Mouse (Mus musculus): ENCODE results near the gene Tssc4. TPM values are rescaled to one million over a fixed set of nuclear protein-coding genes. Genes with fewer than 3 reads are reported as not detected.

Tssc4 gene
- total and polyA plus RNA-seq, 3 experiments, result 44.1 to 55.1 (median 49.8) TPM

GRCm38 (mm10) chr7:143038174-143038931 lies 30.7 kb upstream of the Tssc4 start:
- H3K9me3 ChIP-seq (replicated peaks; ENCODE audit: low read length), result no peaks in the 10 kb centered on the region
- H3K4me3 ChIP-seq (replicated peaks in 1 of 3; ENCODE audit: low read depth in 2 of 3, low read length in 2 of 3, poor library complexity in 1 of 3), result no peak overlapping the region
- no peaks in the 10 kb centered on the region for H3K79me2 ChIP-seq (replicated peaks; ENCODE audit: control insufficient read depth, extremely low read depth, insufficient read depth, poor library complexity, severe bottlenecking)
- H3K36me3 ChIP-seq (replicated peaks in 1 of 2; ENCODE audit: control insufficient read depth in 1 of 2, insufficient read depth in 1 of 2, low read length in 1 of 2), result peaks cover 0 to 2% of the 10 kb centered on the region in 2 experiments
- in situ Hi-C loops (cut with MboI; ENCODE audit: low pct_ligation_motif_present, low pct_unique_long_range_greater_than_20kb, low sequenced_read_pairs), result no loop called here
- dilution Hi-C loops (cut with MboI; ENCODE audit: extremely low pct_ligation_motif_present, extremely low pct_unique_long_range_greater_than_20kb, low sequenced_read_pairs), result no loop called here
- TF ChIP-seq USF1 (IDR thresholded peaks at IDR 0.05; ENCODE audit: low read depth, low read length) (peak; percentile 89), JUN (IDR thresholded peaks at IDR 0.05; ENCODE audit: insufficient read depth, low read depth, low read length) (0 out of 2 replicates have a peak, but pooled peaks have one; percentile 3), RCOR1 (conservative IDR thresholded peaks at IDR 0.05; ENCODE audit: low read depth, low read length) (no peak), GABPA (IDR thresholded peaks at IDR 0.05; ENCODE audit: insufficient replicate concordance, low read depth, low read length) (no peak), POLR2AphosphoS2 (IDR thresholded peaks at IDR 0.05; ENCODE audit: low read depth, low read length) (no peak), POLR2A (IDR thresholded peaks at IDR 0.05; ENCODE audit: low read depth, low read length) (peak; percentile 47), NELFE (IDR thresholded peaks at IDR 0.05; ENCODE audit: low read depth, low read length) (peak; percentile 39; the same call in 1 of the 2 replicates), UBTF (IDR thresholded peaks at IDR 0.05; ENCODE audit: low read depth, low read length) (no peak), JUND (conservative IDR thresholded peaks at IDR 0.05; ENCODE audit: low read depth, low read length) (no peak), MAX (IDR thresholded peaks at IDR 0.05; ENCODE audit: low read length) (peak; percentile 88), SMC3 (IDR thresholded peaks at IDR 0.05; ENCODE audit: low read depth, low read length) (peak; percentile 9), ZC3H11A (IDR thresholded peaks at IDR 0.05; ENCODE audit: low read depth, low read length) (no peak), ETS1 (conservative IDR thresholded peaks at IDR 0.05; ENCODE audit: low read depth, low read length) (peak; percentile 72), KAT2A (IDR thresholded peaks at IDR 0.05; ENCODE audit: insufficient replicate concordance, low read length) (0 out of 2 replicates have a peak, but pooled peaks have one; percentile 40), MAFK (IDR thresholded peaks at IDR 0.05; ENCODE audit: insufficient replicate concordance, low read length) (peak; percentile 81), NRF1 (IDR thresholded peaks at IDR 0.05; ENCODE audit: low read depth, low read length) (no peak), HCFC1 (IDR thresholded peaks at IDR 0.05; ENCODE audit: low read depth, low read length) (peak; percentile 54), PAX5 (IDR thresholded peaks at IDR 0.05; ENCODE audit: low read length) (no peak), CHD1 (IDR thresholded peaks at IDR 0.05; ENCODE audit: low read depth, low read length) (no peak; the same call in 1 of the 2 replicates), BHLHE40 (IDR thresholded peaks at IDR 0.05; ENCODE audit: low read depth, low read length) (peak; percentile 83), ZMIZ1 (IDR thresholded peaks at IDR 0.05; ENCODE audit: low read depth, low read length) (0 out of 2 replicates have a peak, but pooled peaks have one; percentile 61), TBP (conservative IDR thresholded peaks at IDR 0.05; ENCODE audit: low read depth, low read length) (peak; percentile 67), MXI1 (IDR thresholded peaks at IDR 0.05; ENCODE audit: low read depth, low read length) (peak; percentile 46; the same call in 1 of the 2 replicates), SIN3A (IDR thresholded peaks at IDR 0.05; ENCODE audit: low read length) (peak; percentile 78; the same call in 1 of the 2 replicates), MYC (IDR thresholded peaks at IDR 0.05; ENCODE audit: low read depth, low read length) (peak; percentile 83), MEF2A (IDR thresholded peaks at IDR 0.05; ENCODE audit: borderline replicate concordance, low read depth, low read length) (peak; percentile 74), IRF4 (IDR thresholded peaks at IDR 0.05; ENCODE audit: low read depth, low read length) (peak; percentile 77), EP300 (IDR thresholded peaks at IDR 0.05; ENCODE audit: low read length) (peak; percentile 84), ZKSCAN1 (IDR thresholded peaks at IDR 0.05; ENCODE audit: borderline replicate concordance, low read depth, low read length) (no peak), CHD2 (IDR thresholded peaks at IDR 0.05; ENCODE audit: low read length) (peak; percentile 63; the same call in 1 of the 2 replicates), E2F4 (IDR thresholded peaks at IDR 0.05; ENCODE audit: insufficient replicate concordance, low read depth, low read length) (0 out of 2 replicates have a peak, but pooled peaks have one; percentile 63), MAZ (IDR thresholded peaks at IDR 0.05; ENCODE audit: low read depth, low read length) (peak; percentile 36; the same call in 1 of the 2 replicates), ZNF384 (IDR thresholded peaks at IDR 0.05; ENCODE audit: low read depth, low read length) (no peak), RAD21 (IDR thresholded peaks at IDR 0.05; ENCODE audit: low read depth, low read length) (no peak; the same call in 1 of the 2 replicates), CTCF (conservative IDR thresholded peaks at IDR 0.05 in 1 of 2, IDR thresholded peaks at IDR 0.05 in 1 of 2; ENCODE audit: low read depth in 2 of 2, low read length in 2 of 2) (no peak), TCF12 (IDR thresholded peaks at IDR 0.05; ENCODE audit: low read depth, low read length) (peak; percentile 58; the same call in 1 of the 2 replicates), USF2 (conservative IDR thresholded peaks at IDR 0.05; ENCODE audit: low read depth, low read length) (peak; percentile 88), ELF1 (IDR thresholded peaks at IDR 0.05; ENCODE audit: low read depth, low read length) (peak; percentile 76)
- peaks cover 42 to 72% of the 10 kb centered on the region in 2 experiments for H3K4me1 ChIP-seq (ENCODE audit: control insufficient read depth in 1 of 2, insufficient read depth in 2 of 2)
- peak; percentile 88 for DNase-seq (ENCODE audit: extremely low read depth)
- H3K9ac ChIP-seq (ENCODE audit: insufficient read depth, low read depth), result peak overlapping the region; percentile 18
- no peaks in the 10 kb centered on the region for H3K27me3 ChIP-seq (replicated peaks)
- peak overlapping the region; percentile 41 for H3K4me2 ChIP-seq (ENCODE audit: insufficient read depth, low read depth, poor library complexity, severe bottlenecking)
- H3K27ac ChIP-seq (ENCODE audit: insufficient read depth, low read depth), result peak overlapping the region; percentile 94
